Mouse (Mus musculus): ENCODE measurements around the gene Pcdh15. TPM values are rescaled to one million over a fixed set of nuclear protein-coding genes. Genes with fewer than 3 reads are reported as not detected.

The Pcdh15 gene
- polyA plus RNA-seq, 1 experiment from 2014 or later = 17.4 TPM

- no peak overlapping the region for H3K27ac ChIP-seq (replicated peaks)
- ATAC-seq (ENCODE audit: low FRiP score) = no peak
- no peaks in the 10 kb centered on the region for H3K27me3 ChIP-seq (replicated peaks)
- no peaks in the 10 kb centered on the region for H3K9me3 ChIP-seq (replicated peaks)
- H3K4me3 ChIP-seq (replicated peaks) = no peak overlapping the region
- H3K36me3 ChIP-seq = no peaks in the 10 kb centered on the region
- H3K9ac ChIP-seq (replicated peaks) = no peak overlapping the region
- no peak overlapping the region for H3K4me2 ChIP-seq
- no peaks in the 10 kb centered on the region for H3K4me1 ChIP-seq
These were observed 48.4 kb downstream of the Pcdh15 start for GRCm38 (mm10) chr10:73147543-73147942.

- Histone ChIP-seq H3K9ac (replicated peaks) (no peak overlapping the region), H3K4me2 (no peak overlapping the region), H3K9me3 (replicated peaks) (no peaks in the 10 kb centered on the region), H3K27me3 (replicated peaks) (no peaks in the 10 kb centered on the region), H3K4me1 (no peaks in the 10 kb centered on the region), H3K27ac (replicated peaks) (no peak overlapping the region), H3K36me3 (no peaks in the 10 kb centered on the region), H3K4me3 (replicated peaks) (no peak overlapping the region)
- no peak for ATAC-seq (ENCODE audit: low FRiP score)
- WGBS = 81% methylated on average over 4 of the region's 4 CpGs
These were observed 48.8 kb downstream of the Pcdh15 start for GRCm38 (mm10) chr10:73147978-73148377.

DNA sequence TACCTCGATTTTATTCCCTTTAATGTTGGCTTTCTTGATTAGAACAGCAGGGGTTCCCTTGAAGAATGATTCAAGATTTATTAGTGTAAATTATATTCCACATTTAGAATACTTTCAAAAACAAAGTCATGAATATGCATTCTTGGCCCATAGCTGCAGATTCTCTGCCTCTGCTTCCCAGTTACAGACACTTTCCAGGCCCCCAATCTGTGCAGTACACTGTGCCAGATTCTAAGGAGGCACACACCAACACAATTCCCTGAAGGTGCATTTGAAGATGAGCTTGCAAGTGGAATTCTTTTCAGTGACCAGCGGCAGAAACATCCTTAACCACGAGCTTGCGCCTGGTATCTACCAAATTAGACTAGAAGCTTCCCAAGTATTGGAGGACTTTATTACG, 55.4 kb downstream of the Pcdh15 start:
- H3K4me2 ChIP-seq = no peak overlapping the region
- no peak for ATAC-seq (ENCODE audit: low FRiP score)
- no peaks in the 10 kb centered on the region for H3K36me3 ChIP-seq
- H3K4me3 ChIP-seq (replicated peaks) = no peak overlapping the region
- H3K27ac ChIP-seq (replicated peaks) = no peak overlapping the region
- H3K4me1 ChIP-seq = no peaks in the 10 kb centered on the region
- H3K9me3 ChIP-seq (replicated peaks) = no peaks in the 10 kb centered on the region
- no peak overlapping the region for H3K9ac ChIP-seq (replicated peaks)
- WGBS = 83% methylated on average over 5 of the region's 5 CpGs
- H3K27me3 ChIP-seq (replicated peaks) = no peaks in the 10 kb centered on the region

GRCm38 (mm10) chr10:73161757-73162156, 62.6 kb downstream of the Pcdh15 start:
- Histone ChIP-seq H3K9me3 (replicated peaks) (no peaks in the 10 kb centered on the region; the same call in 1 of the 2 replicates), H3K27ac (replicated peaks) (no peak overlapping the region), H3K36me3 (no peaks in the 10 kb centered on the region), H3K4me1 (no peaks in the 10 kb centered on the region), H3K27me3 (replicated peaks) (no peaks in the 10 kb centered on the region), H3K4me3 (replicated peaks) (no peak overlapping the region), H3K9ac (replicated peaks) (no peak overlapping the region), H3K4me2 (no peak overlapping the region)
- 88% methylated on average over 1 of the region's 1 CpGs for WGBS
- ATAC-seq (ENCODE audit: low FRiP score) = no peak

GRCm38 (mm10) chr10:73216001-73216400, 116.9 kb downstream of the Pcdh15 start:
- H3K4me1 ChIP-seq = no peaks in the 10 kb centered on the region
- no peak overlapping the region for H3K4me2 ChIP-seq
- WGBS = 65% methylated on average over 2 of the region's 2 CpGs
- H3K4me3 ChIP-seq (replicated peaks) = no peak overlapping the region
- no peak for ATAC-seq (ENCODE audit: low FRiP score)
- H3K27me3 ChIP-seq (replicated peaks) = no peaks in the 10 kb centered on the region
- H3K9ac ChIP-seq (replicated peaks) = no peak overlapping the region
- no peaks in the 10 kb centered on the region for H3K36me3 ChIP-seq
- H3K9me3 ChIP-seq (replicated peaks) = no peaks in the 10 kb centered on the region
- H3K27ac ChIP-seq (replicated peaks) = no peak overlapping the region

- Histone ChIP-seq H3K9me3 (replicated peaks) (no peaks in the 10 kb centered on the region), H3K9ac (replicated peaks) (no peak overlapping the region), H3K4me1 (no peaks in the 10 kb centered on the region), H3K36me3 (no peaks in the 10 kb centered on the region), H3K27me3 (replicated peaks) (no peaks in the 10 kb centered on the region), H3K4me3 (replicated peaks) (no peak overlapping the region), H3K27ac (replicated peaks) (no peak overlapping the region), H3K4me2 (no peak overlapping the region)
- WGBS = 75% methylated on average over 5 of the region's 5 CpGs
- no peak for ATAC-seq (ENCODE audit: low FRiP score)
These were observed 143.2 kb downstream of the Pcdh15 start for GRCm38 (mm10) chr10:73242294-73242693.

DNA sequence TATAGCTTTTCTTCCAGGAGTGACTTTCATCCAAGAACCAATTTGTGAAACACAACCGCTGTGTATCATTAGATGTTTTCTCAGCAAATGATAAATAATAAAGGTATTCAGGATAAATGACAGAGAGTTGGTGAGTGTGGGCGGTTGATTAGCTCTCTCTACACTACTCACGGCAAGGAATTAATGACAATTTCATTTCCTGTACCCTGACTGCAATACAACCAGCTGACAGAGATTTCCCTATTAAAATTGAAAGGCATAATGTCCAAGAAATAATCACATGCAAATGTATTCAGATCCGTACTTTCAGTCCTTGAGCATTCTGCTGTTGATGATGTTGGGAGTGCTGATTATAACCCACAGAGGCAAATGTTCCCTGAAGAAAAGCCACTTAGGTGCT, 181.3 kb downstream of the Pcdh15 start:
- Histone ChIP-seq H3K9me3 (replicated peaks) (no peaks in the 10 kb centered on the region), H3K4me3 (replicated peaks) (no peak overlapping the region), H3K27me3 (replicated peaks) (no peaks in the 10 kb centered on the region), H3K4me1 (no peaks in the 10 kb centered on the region), H3K4me2 (no peak overlapping the region), H3K9ac (replicated peaks) (no peak overlapping the region), H3K27ac (replicated peaks) (no peak overlapping the region), H3K36me3 (no peaks in the 10 kb centered on the region)
- WGBS = 74% methylated on average over 4 of the region's 4 CpGs
- ATAC-seq (ENCODE audit: low FRiP score) = no peak

DNA sequence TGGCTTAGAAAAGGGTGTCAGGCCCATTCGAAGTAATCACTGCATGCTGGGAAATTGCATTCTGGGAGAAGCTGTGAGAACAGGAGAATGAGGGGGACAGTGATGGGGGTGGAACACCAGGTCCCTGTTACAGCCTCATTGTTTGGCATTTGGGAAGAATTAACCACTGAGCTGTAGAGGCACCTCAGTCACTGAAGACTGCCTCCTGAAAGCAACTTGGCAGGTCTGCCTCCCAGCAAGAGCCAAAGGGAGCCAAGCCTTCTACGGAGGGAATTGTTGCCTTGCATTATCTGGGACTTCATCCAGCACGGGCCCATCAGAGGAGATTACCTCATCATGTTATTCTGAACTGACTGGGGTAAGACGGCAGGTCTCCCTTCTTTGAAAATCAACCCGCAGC, 197.3 kb downstream of the Pcdh15 start:
- Histone ChIP-seq H3K4me1 (no peaks in the 10 kb centered on the region), H3K4me2 (no peak overlapping the region), H3K36me3 (no peaks in the 10 kb centered on the region), H3K9ac (replicated peaks) (no peak overlapping the region), H3K4me3 (replicated peaks) (no peak overlapping the region), H3K27ac (replicated peaks) (no peak overlapping the region), H3K27me3 (replicated peaks) (no peaks in the 10 kb centered on the region), H3K9me3 (replicated peaks) (no peaks in the 10 kb centered on the region)
- ATAC-seq (ENCODE audit: low FRiP score) = no peak
- WGBS = 71% methylated on average over 5 of the region's 5 CpGs

GRCm38 (mm10) chr10:73301951-73302350, 202.8 kb downstream of the Pcdh15 start:
- no peak overlapping the region for H3K4me2 ChIP-seq
- ATAC-seq (ENCODE audit: low FRiP score) = no peak
- H3K36me3 ChIP-seq = no peaks in the 10 kb centered on the region
- H3K4me3 ChIP-seq (replicated peaks) = no peak overlapping the region
- no peaks in the 10 kb centered on the region for H3K9me3 ChIP-seq (replicated peaks)
- H3K4me1 ChIP-seq = no peaks in the 10 kb centered on the region
- no peak overlapping the region for H3K9ac ChIP-seq (replicated peaks)
- no peaks in the 10 kb centered on the region for H3K27me3 ChIP-seq (replicated peaks)
- no peak overlapping the region for H3K27ac ChIP-seq (replicated peaks)
- WGBS = 83% methylated on average over 8 of the region's 8 CpGs

- Histone ChIP-seq H3K4me3 (replicated peaks) (no peak overlapping the region), H3K4me1 (no peaks in the 10 kb centered on the region), H3K27ac (replicated peaks) (no peak overlapping the region), H3K9me3 (replicated peaks) (no peaks in the 10 kb centered on the region), H3K36me3 (no peaks in the 10 kb centered on the region), H3K4me2 (no peak overlapping the region), H3K9ac (replicated peaks) (no peak overlapping the region), H3K27me3 (replicated peaks) (no peaks in the 10 kb centered on the region)
- 96% methylated on average over 1 of the region's 1 CpGs for WGBS
- ATAC-seq (ENCODE audit: low FRiP score) = no peak
These were observed 207.5 kb downstream of the Pcdh15 start for GRCm38 (mm10) chr10:73306677-73307076.

- ATAC-seq (ENCODE audit: low FRiP score) = no peak
- Histone ChIP-seq H3K4me1 (no peaks in the 10 kb centered on the region), H3K27me3 (replicated peaks) (no peaks in the 10 kb centered on the region), H3K9me3 (replicated peaks) (no peaks in the 10 kb centered on the region), H3K4me2 (no peak overlapping the region), H3K9ac (replicated peaks) (no peak overlapping the region), H3K27ac (replicated peaks) (no peak overlapping the region), H3K4me3 (replicated peaks) (no peak overlapping the region), H3K36me3 (no peaks in the 10 kb centered on the region)
- WGBS = 92% methylated on average over 7 of the region's 7 CpGs
These were observed 227.7 kb downstream of the Pcdh15 start for GRCm38 (mm10) chr10:73326861-73327260.

GRCm38 (mm10) chr10:73333426-73333825, 234.3 kb downstream of the Pcdh15 start:
- 92% methylated on average over 1 of the region's 1 CpGs for WGBS

DNA sequence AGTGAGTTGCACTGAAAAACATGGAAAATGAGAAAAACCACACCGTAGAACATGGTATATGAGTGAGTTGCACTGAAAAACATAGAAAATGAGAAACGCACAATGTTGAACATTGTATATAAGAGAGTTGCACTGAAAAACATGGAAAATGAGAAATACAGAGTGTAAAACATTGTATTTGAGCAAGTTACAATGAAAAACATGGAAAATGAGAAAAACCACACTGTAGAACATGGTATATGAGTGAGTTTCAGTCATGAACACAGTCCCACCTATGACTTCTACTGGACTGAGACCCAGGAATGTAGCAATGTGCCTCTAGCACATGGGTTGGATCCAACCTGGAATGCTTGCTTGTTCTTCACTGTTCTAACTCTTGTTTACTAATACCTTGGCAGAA, 279.9 kb downstream of the Pcdh15 start:
- WGBS = 82% methylated on average over 2 of the region's 2 CpGs
- no peak overlapping the region for H3K27ac ChIP-seq (replicated peaks)
- H3K4me1 ChIP-seq = no peaks in the 10 kb centered on the region
- H3K4me2 ChIP-seq = no peak overlapping the region
- H3K36me3 ChIP-seq = no peaks in the 10 kb centered on the region
- no peak overlapping the region for H3K9ac ChIP-seq (replicated peaks)
- no peaks in the 10 kb centered on the region for H3K27me3 ChIP-seq (replicated peaks)
- H3K9me3 ChIP-seq (replicated peaks) = no peaks in the 10 kb centered on the region
- no peak overlapping the region for H3K4me3 ChIP-seq (replicated peaks)
- ATAC-seq (ENCODE audit: low FRiP score) = no peak

More at GRCm38 (mm10) chr10:73333426-73333825, 234.3 kb downstream of the Pcdh15 start:
- Histone ChIP-seq H3K9me3 (replicated peaks) (no peaks in the 10 kb centered on the region), H3K4me1 (no peaks in the 10 kb centered on the region), H3K27ac (replicated peaks) (no peak overlapping the region), H3K4me2 (no peak overlapping the region), H3K9ac (replicated peaks) (no peak overlapping the region), H3K36me3 (no peaks in the 10 kb centered on the region), H3K27me3 (replicated peaks) (no peaks in the 10 kb centered on the region), H3K4me3 (replicated peaks) (no peak overlapping the region)
- ATAC-seq (ENCODE audit: low FRiP score) = no peak
